Mouse (Mus musculus) megakaryocyte-erythroid progenitor cell, adult 5-6 weeks (primary cell): ENCODE results near the gene A4gnt. TPM values are rescaled to one million over a fixed set of nuclear protein-coding genes. Genes with fewer than 3 reads are reported as not detected.
"Not testable (repeated sequence)": the region's sequence is repeated elsewhere in the genome, so short reads cannot be mapped to it uniquely, and the experiment has no call there.

ENCODE experiments used
- ATAC-seq: replicated peaks from 2 replicates; pipeline ENCODE4 v1.8.0; 2016; ENCODE audit warnings: mild to moderate bottlenecking, inconsistent platforms; ENCODE audit not compliant: severe bottlenecking, poor library complexity, low FRiP score, low TSS enrichment
- total RNA-seq, 2 experiments: library from RNA; stranded (forward) in 1 of 2; stranded (reverse) in 1 of 2; fragments of 200-1000, 215-1000 nt in 1 of 2; fragments of >200 nt in 1 of 2; fragmentation: Nextera tagmentation in 1 of 2; gene quantifications; 2 replicates each; pipeline ENCODE4 v1.2.3; 2014 to 2017

Gene A4gnt
- total RNA-seq (2014; fragmentation: Nextera tagmentation), result not detected in 2 replicates
- not detected in 2 replicates for total RNA-seq (2017)

GRCm38 (mm10) chr9:99612202-99612601, at the start of gene A4gnt:
Gene A4gnt, plus strand, starts transcription at chr9:99612502.
- no peak for ATAC-seq

- peak; percentile 79 for ATAC-seq
Measured at GRCm38 (mm10) chr9:99563714-99564113, 48.6 kb upstream of the A4gnt start.

GRCm38 (mm10) chr9:99568023-99568346, 44.3 kb upstream of the A4gnt start:
- ATAC-seq, result peak; percentile 38

GRCm38 (mm10) chr9:99568347-99569070, 43.8 kb upstream of the A4gnt start, which contains the start of gene Armc8:
Gene Armc8, minus strand, starts transcription at chr9:99568899.
- peak; percentile 92 for ATAC-seq

GRCm38 (mm10) chr9:99569071-99569397, 43.3 kb upstream of the A4gnt start:
- peak; percentile 45; the same call in 1 of the 2 replicates for ATAC-seq

GRCm38 (mm10) chr9:99575677-99576480, 36.4 kb upstream of the A4gnt start, which contains the start of gene Dbr1:
Gene Dbr1, plus strand, starts transcription at chr9:99575799.
- peak; percentile 94 for ATAC-seq

- ATAC-seq, result peak; percentile 72
Measured at GRCm38 (mm10) chr9:99580655-99581054, 31.6 kb upstream of the A4gnt start.

- peak; percentile 79 for ATAC-seq
Measured at GRCm38 (mm10) chr9:99587505-99588202, 24.6 kb upstream of the A4gnt start.

- ATAC-seq, result 0 out of 2 replicates have a peak, but pooled peaks have one; percentile 25
Measured at GRCm38 (mm10) chr9:99591144-99591543, 21.2 kb upstream of the A4gnt start.

- ATAC-seq, result not testable (repeated sequence)
Measured at GRCm38 (mm10) chr9:99599127-99599526, 13.2 kb upstream of the A4gnt start.

- no peak for ATAC-seq
Measured at GRCm38 (mm10) chr9:99603566-99603965, 8.7 kb upstream of the A4gnt start.

GRCm38 (mm10) chr9:99619688-99620087, 7.4 kb downstream of the A4gnt start:
- ATAC-seq, result no peak

- no peak for ATAC-seq
Measured at GRCm38 (mm10) chr9:99620196-99620595, 7.9 kb downstream of the A4gnt start.

- ATAC-seq, result no peak
Measured at GRCm38 (mm10) chr9:99622034-99622433, 9.7 kb downstream of the A4gnt start.

GRCm38 (mm10) chr9:99622966-99623365, 10.7 kb downstream of the A4gnt start:
- no peak for ATAC-seq

GRCm38 (mm10) chr9:99624117-99624516, 11.8 kb downstream of the A4gnt start:
- ATAC-seq, result no peak

- no peak for ATAC-seq
Measured at GRCm38 (mm10) chr9:99628581-99628980, 16.3 kb downstream of the A4gnt start.

- no peak for ATAC-seq
Measured at GRCm38 (mm10) chr9:99629281-99630011, 17.1 kb downstream of the A4gnt start, which contains the start of gene Dzip1l. Gene Dzip1l, plus strand, starts transcription at chr9:99629496.

- ATAC-seq, result no peak
Measured at GRCm38 (mm10) chr9:99630071-99630470, 17.8 kb downstream of the A4gnt start.
